Comparison of ENCODE assay signal across 12 mouse cellular contexts in genomic region chr6:84932953-84933921, GRCm38 (mm10).
A peak's percentile ranks its signal among the peaks of the same experiment; 100 is the strongest.
DNase-seq lines count a peak whose midpoint lies in the region; ATAC-seq and TF ChIP-seq lines count a peak whose summit lies in the region.
"Had no signal": no experiment of that assay in that cellular context is flagged by ENCODE, and none has a peak within 500 bp of the region (broad histone marks: within the 10 kb centered on the region; RNA-seq: fewer than 3 reads in every experiment).

No protein-coding gene starts in this region.

- no peak for DNase-seq in midbrain, embryonic 11.5 days (ENCODE audit: low spot score, missing footprints)
- DNase-seq in heart, postnatal 4 days = peak; percentile 59
- peak; percentile 56 to 85 for DNase-seq in lung, postnatal 4 days
- no peak for DNase-seq in cerebellum, adult 2 months
- DNase-seq in kidney, postnatal 36 days = no peak
- DNase-seq: cerebellum, adult 9-11 months; gastrocnemius, postnatal 36 days; midbrain, embryonic 14.5 days had no signal

- no peak overlapping the region for H3K9ac ChIP-seq in midbrain, embryonic 16.5 days (ENCODE audit: low read depth, low read length)
- no peak overlapping the region for H3K9ac ChIP-seq in midbrain, embryonic 11.5 days (ENCODE audit: low read length)
- H3K9ac ChIP-seq in embryonic facial prominence, embryonic 15.5 days = no peak overlapping the region

- H3K4me1 ChIP-seq in midbrain, embryonic 16.5 days (ENCODE audit: control insufficient read depth, insufficient read depth, low read length) = no peaks in the 10 kb centered on the region
- no peaks in the 10 kb centered on the region for H3K4me1 ChIP-seq in midbrain, embryonic 11.5 days (ENCODE audit: control insufficient read depth, insufficient read depth, low read length)
- H3K4me1 ChIP-seq in embryonic facial prominence, embryonic 15.5 days = peaks cover 15% of the 10 kb centered on the region
- H3K4me1 ChIP-seq in cerebellum, adult 2 months (ENCODE audit: control insufficient read depth, insufficient read depth, low read length) = no peaks in the 10 kb centered on the region

- 76% methylated on average over 11 of the region's 11 CpGs for WGBS in midbrain, embryonic 16.5 days
- 80% methylated on average over 11 of the region's 11 CpGs for WGBS in midbrain, embryonic 11.5 days
- 37% methylated on average over 11 of the region's 11 CpGs for WGBS in embryonic facial prominence, embryonic 15.5 days
- 68% methylated on average over 11 of the region's 11 CpGs for WGBS in cerebellum, adult 2 months

- no peak for TF ChIP-seq CTCF in cerebellum, adult 2 months (IDR thresholded peaks at IDR 0.05; ENCODE audit: borderline replicate concordance, insufficient read depth, low read depth, low read length)

- no peak overlapping the region for H3K4me3 ChIP-seq in midbrain, embryonic 16.5 days (ENCODE audit: low read depth, low read length)
- no peak overlapping the region for H3K4me3 ChIP-seq in midbrain, embryonic 11.5 days (ENCODE audit: low read depth, low read length)
- H3K4me3 ChIP-seq in embryonic facial prominence, embryonic 15.5 days (replicated peaks) = no peak overlapping the region
- no peak overlapping the region for H3K4me3 ChIP-seq in cerebellum, adult 2 months (replicated peaks; ENCODE audit: insufficient read depth, low read depth, low read length)

- no peak for TF ChIP-seq POLR2A in cerebellum, adult 2 months (IDR thresholded peaks at IDR 0.05; ENCODE audit: borderline replicate concordance, insufficient read depth, low read length)

- H3K27me3 ChIP-seq in midbrain, embryonic 16.5 days (ENCODE audit: control insufficient read depth, insufficient read depth, low read depth, low read length) = no peaks in the 10 kb centered on the region
- no peaks in the 10 kb centered on the region for H3K27me3 ChIP-seq in midbrain, embryonic 11.5 days (ENCODE audit: control insufficient read depth, insufficient read depth, low read length)
- H3K27me3 ChIP-seq in embryonic facial prominence, embryonic 15.5 days = no peaks in the 10 kb centered on the region
- H3K27me3 ChIP-seq in cerebellum, adult 2 months (ENCODE audit: control insufficient read depth, insufficient read depth, low read length) = no peaks in the 10 kb centered on the region

- H3K27ac ChIP-seq in midbrain, embryonic 16.5 days (ENCODE audit: low read length) = 0 out of 2 replicates have a peak overlapping the region, but pooled peaks have one; percentile 20
- H3K27ac ChIP-seq in midbrain, embryonic 11.5 days (ENCODE audit: low read depth, low read length) = no peak overlapping the region
- no peak overlapping the region; the same call in 1 of the 2 replicates for H3K27ac ChIP-seq in embryonic facial prominence, embryonic 15.5 days (replicated peaks)
- H3K27ac ChIP-seq in cerebellum, adult 2 months (ENCODE audit: insufficient read depth, low read length) = no peak overlapping the region

- H3K4me2 ChIP-seq in midbrain, embryonic 16.5 days (ENCODE audit: low read length) = no peak overlapping the region
- no peak overlapping the region for H3K4me2 ChIP-seq in midbrain, embryonic 11.5 days
- no peak overlapping the region for H3K4me2 ChIP-seq in embryonic facial prominence, embryonic 15.5 days (replicated peaks)

- no peaks in the 10 kb centered on the region for H3K36me3 ChIP-seq in midbrain, embryonic 16.5 days (ENCODE audit: control insufficient read depth, insufficient read depth, low read length)
- no peaks in the 10 kb centered on the region for H3K36me3 ChIP-seq in midbrain, embryonic 11.5 days (ENCODE audit: control insufficient read depth, insufficient read depth, low read length)
- H3K36me3 ChIP-seq in embryonic facial prominence, embryonic 15.5 days = no peaks in the 10 kb centered on the region
- H3K36me3 ChIP-seq: G1E had no signal

- no peaks in the 10 kb centered on the region for H3K9me3 ChIP-seq in midbrain, embryonic 16.5 days (replicated peaks; ENCODE audit: control insufficient read depth, low read length, poor library complexity, severe bottlenecking)
- no peaks in the 10 kb centered on the region for H3K9me3 ChIP-seq in midbrain, embryonic 11.5 days (ENCODE audit: control insufficient read depth, low read length)
- H3K9me3 ChIP-seq in embryonic facial prominence, embryonic 15.5 days (replicated peaks) = no peaks in the 10 kb centered on the region
- H3K9me3 ChIP-seq: G1E had no signal

- no peak for ATAC-seq in midbrain, embryonic 16.5 days
- no peak for ATAC-seq in midbrain, embryonic 11.5 days (ENCODE audit: low FRiP score)
- ATAC-seq in embryonic facial prominence, embryonic 15.5 days (ENCODE audit: insufficient number of reproducible peaks, low FRiP score, low TSS enrichment, low read depth) = 0 out of 2 replicates have a peak, but pooled peaks have one; percentile 51
- ATAC-seq: inflammation-experienced regulatory T-cells, adult 6 months had no signal

Comparison
In these comparisons a context has a peak if more than half of its experiments do, and no peak if none do; other contexts are left out.
1. DNase-seq: peak in heart, postnatal 4 days (single experiment) and lung, postnatal 4 days (2 of 2); none in midbrain, embryonic 11.5 days (single experiment), cerebellum, adult 2 months (0 of 2) and kidney, postnatal 36 days (0 of 2).